In genomic region chr4:75329511-75330171, GRCm38 (mm10) we compare ENCODE assay signal across 13 mouse cellular contexts. TPM values are rescaled to one million over a fixed set of nuclear protein-coding genes. Genes with fewer than 3 reads are reported as not detected.
DNase-seq lines count a peak whose midpoint lies in the region; ATAC-seq and TF ChIP-seq lines count a peak whose summit lies in the region.
"Had no signal": no experiment of that assay in that cellular context is flagged by ENCODE, and none has a peak within 500 bp of the region (broad histone marks: within the 10 kb centered on the region; RNA-seq: fewer than 3 reads in every experiment).

No protein-coding gene starts in this region.

- H3K4me2 ChIP-seq in hindbrain, postnatal 0 days (ENCODE audit: low read depth, low read length) = no peak overlapping the region
- no peak overlapping the region for H3K4me2 ChIP-seq in hindbrain, embryonic 13.5 days
- H3K4me2 ChIP-seq: liver, embryonic 13.5 days; midbrain, embryonic 12.5 days had no signal

- DNase-seq in cerebellum, adult 9-10 months = peak; percentile 8
- DNase-seq in cerebellum, postnatal 36 days = no peak
- DNase-seq in hindbrain, postnatal 0 days (ENCODE audit: low spot score) = peak; percentile 2
- DNase-seq in 3T3-L1 (ENCODE audit: low read depth, low spot score) = peak; percentile 22
- DNase-seq in hindlimb bud, embryonic 11.5 days (ENCODE audit: extremely low spot score, low read depth, low spot score) = peak; percentile 14
- no peak for DNase-seq in thymus, adult 18-20 months
- DNase-seq: liver, embryonic 13.5 days; right cerebral cortex, postnatal 4 days; thymus, postnatal 25 days had no signal

- WGBS in hindbrain, postnatal 0 days = 70% methylated on average over 6 of the region's 6 CpGs
- 84% methylated on average over 6 of the region's 6 CpGs for WGBS in hindbrain, embryonic 13.5 days

- no peak overlapping the region for H3K9ac ChIP-seq in hindbrain, postnatal 0 days (replicated peaks; ENCODE audit: low read length)
- H3K9ac ChIP-seq in hindbrain, embryonic 13.5 days = no peak overlapping the region
- H3K9ac ChIP-seq: liver, embryonic 13.5 days; midbrain, embryonic 12.5 days had no signal

- no peaks in the 10 kb centered on the region for H3K4me1 ChIP-seq in hindbrain, postnatal 0 days (ENCODE audit: insufficient read depth, low read length)
- no peaks in the 10 kb centered on the region for H3K4me1 ChIP-seq in hindbrain, embryonic 13.5 days (replicated peaks)
- H3K4me1 ChIP-seq: liver, embryonic 13.5 days; midbrain, embryonic 12.5 days had no signal

- H3K27me3 ChIP-seq in hindbrain, postnatal 0 days (ENCODE audit: insufficient read depth, low read length) = no peaks in the 10 kb centered on the region
- H3K27me3 ChIP-seq in hindbrain, embryonic 13.5 days = no peaks in the 10 kb centered on the region
- H3K27me3 ChIP-seq: liver, embryonic 13.5 days; midbrain, embryonic 12.5 days had no signal

- no peaks in the 10 kb centered on the region for H3K36me3 ChIP-seq in hindbrain, postnatal 0 days (ENCODE audit: insufficient read depth, low read length)
- no peaks in the 10 kb centered on the region for H3K36me3 ChIP-seq in hindbrain, embryonic 13.5 days
- H3K36me3 ChIP-seq: liver, embryonic 13.5 days; midbrain, embryonic 12.5 days had no signal

- TF ChIP-seq CTCF in hindbrain, postnatal 0 days (IDR thresholded peaks at IDR 0.05; ENCODE audit: low read depth) = no peak

- H3K4me3 ChIP-seq in hindbrain, postnatal 0 days (ENCODE audit: low read length) = no peak overlapping the region
- no peak overlapping the region for H3K4me3 ChIP-seq in hindbrain, embryonic 13.5 days
- H3K4me3 ChIP-seq: layer of hippocampus, adult 2 months; liver, embryonic 13.5 days; midbrain, embryonic 12.5 days had no signal

- no peak overlapping the region for H3K27ac ChIP-seq in hindbrain, postnatal 0 days
- H3K27ac ChIP-seq in hindbrain, embryonic 13.5 days = no peak overlapping the region
- H3K27ac ChIP-seq: layer of hippocampus, adult 2 months; liver, embryonic 13.5 days; midbrain, embryonic 12.5 days had no signal

- no peaks in the 10 kb centered on the region for H3K9me3 ChIP-seq in hindbrain, postnatal 0 days (ENCODE audit: low read length)
- no peaks in the 10 kb centered on the region for H3K9me3 ChIP-seq in hindbrain, embryonic 13.5 days
- H3K9me3 ChIP-seq: liver, embryonic 13.5 days; midbrain, embryonic 12.5 days had no signal

- ATAC-seq in hindbrain, postnatal 0 days = no peak
- ATAC-seq in hindbrain, embryonic 13.5 days (ENCODE audit: low FRiP score) = no peak
- no peak for ATAC-seq in granulocyte monocyte progenitor cell, adult 5-6 weeks (replicated peaks; ENCODE audit: poor library complexity, severe bottlenecking)

RNA-seq across cellular contexts. Expression of gene Dmac1, which starts 51.5 kb away (rescaled TPM):
- 46.0 and 66.2 TPM in 2 replicates for total RNA-seq in hindbrain, postnatal 0 days (2014; rRNA removed)
- 90.5 and 97.3 TPM in 2 replicates for polyA plus RNA-seq in hindbrain, postnatal 0 days (2015; fragmentation: Nextera tagmentation; extraction: Ambion mirVana)
- polyA plus RNA-seq in hindbrain, embryonic 13.5 days (2015; fragmentation: Nextera tagmentation; extraction: Ambion mirVana) = 102 and 111 TPM in 2 replicates
- total RNA-seq in granulocyte monocyte progenitor cell, adult 5-6 weeks (2014; fragmentation: Nextera tagmentation) = 113 and 147 TPM in 2 replicates
- total RNA-seq in granulocyte monocyte progenitor cell, adult 5-6 weeks (2017) = 73.2 and 82.7 TPM in 2 replicates

Comparison
In these comparisons a context has a peak if more than half of its experiments do, and no peak if none do; other contexts are left out.
1. DNase-seq: peak in cerebellum, adult 9-10 months (single experiment), hindbrain, postnatal 0 days (single experiment), 3T3-L1 (single experiment) and hindlimb bud, embryonic 11.5 days (single experiment); none in cerebellum, postnatal 36 days (0 of 2) and thymus, adult 18-20 months (0 of 2).